Mouse (Mus musculus): ENCODE results near the gene Col23a1. TPM values are rescaled to one million over a fixed set of nuclear protein-coding genes. Genes with fewer than 3 reads are reported as not detected.
"Not testable (repeated sequence)": the region's sequence is repeated elsewhere in the genome, so short reads cannot be mapped to it uniquely, and the experiment has no call there.

Col23a1 gene
- polyA plus RNA-seq, 1 experiment from 2014 or later = 31.1 TPM

DNA sequence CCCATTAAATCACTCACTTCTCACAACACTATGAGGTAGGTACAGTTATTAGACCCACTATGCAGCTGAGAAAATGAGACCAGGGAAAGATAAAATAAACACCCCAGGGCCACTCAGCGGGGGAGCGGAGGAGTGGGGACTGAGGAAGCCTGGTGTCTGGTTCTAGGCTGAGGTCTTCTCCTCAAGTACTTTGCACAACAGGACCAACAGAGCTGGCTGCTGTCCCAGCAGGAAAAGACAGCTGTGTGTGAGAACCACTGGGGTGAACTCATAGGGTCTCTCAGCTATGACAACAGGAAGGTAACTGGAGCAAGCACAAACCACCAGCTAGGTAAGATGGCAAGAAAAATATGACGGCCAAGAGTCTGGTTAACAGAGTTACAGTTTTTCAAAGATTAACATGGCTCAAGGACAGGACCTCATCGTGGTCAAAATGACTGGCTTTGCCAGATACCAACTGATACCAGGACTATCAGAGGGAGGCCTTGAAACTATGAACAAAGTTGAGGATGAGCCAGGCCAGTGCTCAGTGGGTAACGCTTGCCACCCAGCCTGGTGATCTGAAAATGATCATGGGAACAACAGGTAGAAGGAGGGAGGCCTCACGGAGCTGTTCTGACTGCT, 342.5 kb downstream of the Col23a1 start:
- Histone ChIP-seq H3K4me2 (ENCODE audit: low read length) (no peak overlapping the region), H3K36me3 (ENCODE audit: control insufficient read depth, insufficient read depth, low read length) (peaks cover 18% of the 10 kb centered on the region), H3K4me3 (ENCODE audit: low read depth, low read length) (no peak overlapping the region), H3K27me3 (replicated peaks; ENCODE audit: control insufficient read depth, insufficient read depth, low read length) (no peaks in the 10 kb centered on the region), H3K27ac (ENCODE audit: low read depth) (no peak overlapping the region), H3K9me3 (ENCODE audit: control insufficient read depth, low read length) (no peaks in the 10 kb centered on the region), H3K9ac (ENCODE audit: low read length) (no peak overlapping the region), H3K4me1 (replicated peaks; ENCODE audit: control insufficient read depth, insufficient read depth, low read length) (peaks cover 6% of the 10 kb centered on the region)
- no peak for ATAC-seq (replicated peaks; ENCODE audit: low FRiP score, low TSS enrichment, low read depth)
- DNase-seq (ENCODE audit: low spot score) = no peak
- WGBS = 83% methylated on average over 6 of the region's 6 CpGs

GRCm38 (mm10) chr11:51633200-51633599, 343.5 kb downstream of the Col23a1 start:
- H3K4me2 ChIP-seq (ENCODE audit: low read length); H3K4me3 ChIP-seq (ENCODE audit: low read depth, low read length); H3K9ac ChIP-seq (ENCODE audit: low read length); H3K27ac ChIP-seq (ENCODE audit: low read depth); H3K9me3 ChIP-seq (ENCODE audit: control insufficient read depth, low read length); ATAC-seq (replicated peaks; ENCODE audit: low FRiP score, low TSS enrichment, low read depth); DNase-seq (ENCODE audit: low spot score); H3K27me3 ChIP-seq (replicated peaks; ENCODE audit: control insufficient read depth, insufficient read depth, low read length); H3K36me3 ChIP-seq (ENCODE audit: control insufficient read depth, insufficient read depth, low read length): not testable (repeated sequence)
- 93% methylated on average over 7 of the region's 7 CpGs for WGBS
- peaks cover 12% of the 10 kb centered on the region for H3K4me1 ChIP-seq (replicated peaks; ENCODE audit: control insufficient read depth, insufficient read depth, low read length)

Other genes with a start within 250 kb of the Col23a1 start
- gene Olfr1375, start 241.8 kb upstream of the Col23a1 start, polyA plus RNA-seq (2014; fragmentation: Nextera tagmentation; extraction: Ambion mirVana) = not detected in 2 replicates
- gene Zfp354a, start 230.7 kb upstream of the Col23a1 start, polyA plus RNA-seq (2014; fragmentation: Nextera tagmentation; extraction: Ambion mirVana) = 9.1 and 11.0 TPM in 2 replicates
- not detected in 2 replicates for gene Gm12569, start 69.4 kb upstream of the Col23a1 start, polyA plus RNA-seq (2014; fragmentation: Nextera tagmentation; extraction: Ambion mirVana)
- gene Clk4, start 28.2 kb upstream of the Col23a1 start, polyA plus RNA-seq (2014; fragmentation: Nextera tagmentation; extraction: Ambion mirVana) = 114 and 137 TPM in 2 replicates
- gene BC049762, start 26.9 kb upstream of the Col23a1 start, polyA plus RNA-seq (2014; fragmentation: Nextera tagmentation; extraction: Ambion mirVana) = 0.64 TPM in 1 of 2 replicates, not detected in the other